Mouse (Mus musculus) CH12.LX (cell line): ENCODE measurements around the gene Myh13.

ENCODE experiments used
- CTCF ChIP-seq, 2 experiments: IDR thresholded peaks in 1 of 2; conservative IDR thresholded peaks in 1 of 2; 2 replicates each; pipeline ENCODE4 v1.5.1; 2011 to 2012; ENCODE audit warnings: low read depth in 2 of 2, low read length in 2 of 2, improper control_type of control experiment in 1 of 2, inconsistent platforms in 1 of 2, mild to moderate bottlenecking in 1 of 2, moderate library complexity in 1 of 2
- POLR2A ChIP-seq: IDR thresholded peaks from 2 replicates; pipeline ENCODE4 v1.6.1; 2011; ENCODE audit warnings: low read depth, mild to moderate bottlenecking, improper control_type of control experiment, low read length

DNA sequence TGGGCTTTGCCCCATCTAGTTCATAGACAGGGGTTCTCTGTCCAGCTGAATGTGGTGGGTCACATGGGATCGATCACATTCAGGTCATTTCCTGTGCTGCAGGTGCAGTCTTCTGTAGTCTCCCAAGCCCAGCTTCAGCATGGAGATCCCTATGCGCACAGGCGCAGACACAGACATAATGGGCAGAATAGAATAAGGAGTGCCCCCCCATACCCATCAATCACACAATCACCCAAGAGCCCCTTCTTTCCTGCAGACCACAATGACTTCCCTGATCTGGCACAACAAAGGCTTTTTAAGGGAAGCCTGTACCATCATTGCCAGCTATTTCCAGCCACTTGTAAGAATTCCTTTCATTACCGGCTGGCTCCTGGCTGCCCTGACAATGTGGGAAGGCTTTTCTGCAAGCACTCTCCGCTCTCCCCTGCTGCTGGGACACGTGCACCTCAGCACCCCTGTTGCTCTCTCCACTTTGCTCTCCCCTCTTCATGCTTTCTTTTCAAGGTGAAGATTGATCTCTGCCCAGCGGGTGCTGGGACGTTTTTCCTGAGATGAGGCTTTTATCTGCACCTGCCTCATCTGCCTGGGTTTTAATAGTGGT lies 65.5 kb downstream of the Myh13 start:
- TF ChIP-seq CTCF (conservative IDR thresholded peaks at IDR 0.05 in 1 of 2, IDR thresholded peaks at IDR 0.05 in 1 of 2; ENCODE audit: low read depth in 2 of 2, low read length in 2 of 2) (no peak), POLR2A (no peak)
